8 mouse cellular contexts compared by ENCODE assay signal in the genomic region with DNA sequence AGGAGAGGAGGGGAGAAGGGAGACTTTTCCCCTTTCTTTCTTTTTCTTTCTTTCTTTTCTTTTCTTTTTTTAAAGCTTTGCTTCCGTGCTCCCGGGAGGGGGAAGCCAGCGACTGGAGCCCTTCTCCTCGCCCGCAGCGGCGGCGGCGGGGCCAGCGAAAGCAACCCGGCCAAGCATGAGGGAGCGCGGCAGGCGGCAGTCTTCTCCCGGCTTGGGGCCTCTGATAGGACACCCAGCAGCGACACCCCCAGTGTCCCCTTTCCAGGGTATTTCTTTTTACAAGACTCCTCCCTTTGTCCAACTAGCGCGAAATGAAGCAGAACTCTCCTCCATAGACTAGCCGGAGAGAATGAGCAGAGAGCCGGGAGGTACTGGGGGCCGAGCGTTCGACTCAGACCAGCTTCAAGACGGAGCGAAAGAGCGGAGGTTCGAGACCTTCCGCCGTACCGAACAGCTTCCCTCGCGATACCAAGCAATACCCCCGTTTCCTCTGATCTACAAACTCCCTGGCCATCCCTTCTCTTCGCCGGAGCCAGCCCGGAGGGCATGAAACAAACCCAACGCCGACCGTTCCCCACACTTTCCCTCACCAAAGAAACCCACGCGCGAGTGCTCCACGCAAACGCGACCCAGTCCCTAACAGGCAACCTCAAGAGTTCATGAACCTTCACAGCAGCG. TPM values are rescaled to one million over a fixed set of nuclear protein-coding genes. Genes with fewer than 3 reads are reported as not detected.
DNase-seq lines count a peak whose midpoint lies in the region; ATAC-seq and TF ChIP-seq lines count a peak whose summit lies in the region.

No protein-coding gene starts in this region.

- H3K4me3 ChIP-seq in thymus, adult 2 months (ENCODE audit: control insufficient read depth, insufficient read depth, low read length): peak overlapping the region; percentile 22
- H3K4me3 ChIP-seq in heart, embryonic 15.5 days: peak overlapping the region; percentile 65
- H3K4me3 ChIP-seq in limb, embryonic 11.5 days (ENCODE audit: low read depth, low read length): peak overlapping the region; percentile 75

- WGBS in thymus, adult 2 months: 2% methylated on average over 46 of the region's 46 CpGs
- WGBS in heart, embryonic 15.5 days: under 1% methylated on average over 46 of the region's 46 CpGs
- WGBS in limb, embryonic 11.5 days: under 1% methylated on average over 46 of the region's 46 CpGs

- no peaks in the 10 kb centered on the region for H3K9me3 ChIP-seq in heart, embryonic 15.5 days (replicated peaks)
- no peaks in the 10 kb centered on the region for H3K9me3 ChIP-seq in limb, embryonic 11.5 days (ENCODE audit: control insufficient read depth, low read length)

- H3K4me2 ChIP-seq in heart, embryonic 15.5 days: peak overlapping the region; percentile 97
- H3K4me2 ChIP-seq in limb, embryonic 11.5 days (ENCODE audit: low read depth, severe bottlenecking): peak overlapping the region; percentile 82

- no peak overlapping the region for H3K27ac ChIP-seq in thymus, adult 2 months (ENCODE audit: control insufficient read depth, insufficient read depth, low read length)
- 0 out of 2 replicates have a peak overlapping the region, but pooled peaks have one; percentile 12 for H3K27ac ChIP-seq in heart, embryonic 15.5 days
- H3K27ac ChIP-seq in limb, embryonic 11.5 days (replicated peaks; ENCODE audit: low read depth, low read length): peak overlapping the region; percentile 84

- no peak for TF ChIP-seq POLR2A in thymus, adult 2 months (IDR thresholded peaks at IDR 0.05; ENCODE audit: control insufficient read depth, extremely low read depth, insufficient read depth, low read length, poor library complexity)

- no peak for ATAC-seq in heart, embryonic 15.5 days (replicated peaks; ENCODE audit: insufficient number of reproducible peaks, insufficient read depth, low FRiP score, low read depth)
- ATAC-seq in limb, embryonic 11.5 days (ENCODE audit: insufficient number of reproducible peaks, low FRiP score, low TSS enrichment, low read depth): no peak

- H3K9ac ChIP-seq in heart, embryonic 15.5 days: peak overlapping the region; percentile 66
- peak overlapping the region; percentile 89 for H3K9ac ChIP-seq in limb, embryonic 11.5 days (ENCODE audit: low read length)

- DNase-seq in thymus, adult 2 months: no peak
- no peak for DNase-seq in thymus, adult 18-20 months
- peak; percentile 51 for DNase-seq in embryo, embryonic 11 days
- peak; percentile 70 for DNase-seq in limb, embryonic 11.5 days (ENCODE audit: low spot score)
- DNase-seq in neural tube, embryonic 10.5 days (ENCODE audit: extremely low spot score, low spot score): peak; percentile 80
- no peak for DNase-seq in left cerebral cortex, adult 9 months (ENCODE audit: low spot score in 2 of 2)
- DNase-seq in testis, postnatal 14 days (ENCODE audit: low spot score): no peak

- peaks cover 24% of the 10 kb centered on the region for H3K4me1 ChIP-seq in thymus, adult 2 months (replicated peaks; ENCODE audit: control insufficient read depth, insufficient read depth, low read length)
- H3K4me1 ChIP-seq in heart, embryonic 15.5 days (replicated peaks): peaks cover 28% of the 10 kb centered on the region
- H3K4me1 ChIP-seq in limb, embryonic 11.5 days (ENCODE audit: control insufficient read depth, insufficient read depth, low read length): peaks cover 14% of the 10 kb centered on the region

- peaks cover 43% of the 10 kb centered on the region for H3K27me3 ChIP-seq in thymus, adult 2 months (ENCODE audit: control insufficient read depth, insufficient read depth, low read length)
- peaks cover 92% of the 10 kb centered on the region for H3K27me3 ChIP-seq in heart, embryonic 15.5 days
- peaks cover 42% of the 10 kb centered on the region for H3K27me3 ChIP-seq in limb, embryonic 11.5 days (ENCODE audit: control insufficient read depth, insufficient read depth, low read length)

- no peak for TF ChIP-seq CTCF in thymus, adult 2 months (IDR thresholded peaks at IDR 0.05; ENCODE audit: borderline replicate concordance, control insufficient read depth, extremely low read depth, insufficient read depth, low read length, poor library complexity)

- no peaks in the 10 kb centered on the region for H3K36me3 ChIP-seq in thymus, adult 2 months (ENCODE audit: control insufficient read depth, insufficient read depth, low read length)
- H3K36me3 ChIP-seq in heart, embryonic 15.5 days: no peaks in the 10 kb centered on the region
- no peaks in the 10 kb centered on the region for H3K36me3 ChIP-seq in limb, embryonic 11.5 days (ENCODE audit: control insufficient read depth, insufficient read depth, low read length)

RNA-seq across cellular contexts. Expression of a gene that starts 8.5 kb away (rescaled TPM):
- 11.9 and 13.9 TPM in 2 replicates for polyA plus RNA-seq in thymus, adult 2 months (2012; rRNA removed)
- 0.62 and 3.7 TPM in 2 replicates for polyA plus RNA-seq in heart, embryonic 15.5 days (2015; fragmentation: Nextera tagmentation; extraction: Ambion mirVana)
- polyA plus RNA-seq in limb, embryonic 11.5 days (2014; fragmentation: Nextera tagmentation; extraction: Ambion mirVana): 58.5 and 66.4 TPM in 2 replicates

Comparison
In these comparisons a context has a peak if more than half of its experiments do, and no peak if none do; other contexts are left out.
1. DNase-seq: peak in embryo, embryonic 11 days (single experiment), limb, embryonic 11.5 days (single experiment) and neural tube, embryonic 10.5 days (single experiment); none in thymus, adult 2 months (single experiment), thymus, adult 18-20 months (0 of 2), left cerebral cortex, adult 9 months (0 of 2) and testis, postnatal 14 days (single experiment).
2. H3K4me3 ChIP-seq: peak in every context shown above with its lines; median percentile 75 in limb, embryonic 11.5 days; 65 in heart, embryonic 15.5 days; 22 in thymus, adult 2 months.